Mouse (Mus musculus) kidney, postnatal 0 days (tissue): ENCODE data around the gene Mrpl52. TPM values are rescaled to one million over a fixed set of nuclear protein-coding genes. Genes with fewer than 3 reads are reported as not detected.

ENCODE experiments used
- ATAC-seq: fragments of 200-750 bp; cut with Nextera tagmentation; replicated peaks from 2 replicates; pipeline ENCODE4 v1.8.0; 2017; ENCODE audit warnings: low read depth, moderate number of reproducible peaks, moderate TSS enrichment, moderate library complexity; ENCODE audit not compliant: low FRiP score
- DNase-seq: peaks from one replicate; pipeline ENCODE4 v3.0.0-alpha.2; 2016; ENCODE audit warnings: low spot score
- H3K27ac ChIP-seq: fragments of 300-500 bp; sonication (generic); 2 replicates; pipeline ENCODE4 v1.5.1; 2014; ENCODE audit warnings: mild to moderate bottlenecking
- H3K27me3 ChIP-seq: fragments of 300-500 bp; sonication (generic); 2 replicates; pipeline ENCODE4 v1.6.1; 2014; ENCODE audit warnings: low read length, mixed read lengths; ENCODE audit not compliant: insufficient read depth
- H3K36me3 ChIP-seq: fragments of 300-500 bp; sonication (generic); 2 replicates; pipeline ENCODE4 v1.6.1; 2014; ENCODE audit warnings: low read length, mixed read lengths; ENCODE audit not compliant: insufficient read depth
- H3K4me1 ChIP-seq: fragments of 300-500 bp; sonication (generic); replicated peaks from 2 replicates; pipeline ENCODE4 v1.6.1; 2014; ENCODE audit warnings: antibody characterized with exemption, low read length, mixed read lengths; ENCODE audit not compliant: insufficient read depth
- H3K4me2 ChIP-seq: fragments of 300-500 bp; sonication (generic); 2 replicates; pipeline ENCODE4 v1.6.1; 2014; ENCODE audit warnings: mild to moderate bottlenecking, low read length, moderate library complexity, mixed read lengths
- H3K4me3 ChIP-seq: fragments of 300-500 bp; sonication (generic); replicated peaks from 2 replicates; pipeline ENCODE4 v1.5.1; 2014; ENCODE audit warnings: low read depth, low read length
- H3K9ac ChIP-seq: fragments of 300-500 bp; sonication (generic); 2 replicates; pipeline ENCODE4 v1.6.1; 2014; ENCODE audit warnings: low read depth, low read length
- H3K9me3 ChIP-seq: fragments of 300-500 bp; sonication (generic); replicated peaks from 2 replicates; pipeline ENCODE4 v1.6.1; 2016; ENCODE audit warnings: low read length, inconsistent platforms, mixed read lengths
- CTCF ChIP-seq: IDR thresholded peaks from 2 replicates; pipeline ENCODE4 v1.5.1; 2016; ENCODE audit warnings: antibody characterized with exemption, low read depth, mild to moderate bottlenecking, moderate library complexity
- WGBS: fragments of 180-500 bp; shearing (Covaris S2); extraction: QIAGEN DNeasy Blood & Tissue Kit; methylation state at CpG from one replicate; pipeline ENCODE4 v1.1.7; 2014; 5-methylcytosine and 5-hydroxymethylcytosine counted together
- polyA plus RNA-seq: library from polyadenylated mRNA; unstranded; fragments of >200 nt; fragmentation: Nextera tagmentation; extraction: Ambion mirVana; gene quantifications from 2 replicates; pipeline ENCODE4 v1.2.1, GENCODE M21; 2015

Mrpl52 gene
- polyA plus RNA-seq, 1 experiment from 2014 or later: 408 TPM

- ATAC-seq (peak; percentile 17; the same call in 1 of the 2 replicates), DNase-seq (no peak)
- Histone ChIP-seq H3K4me3 (peak overlapping the region; percentile 80), H3K27ac (peak overlapping the region; percentile 93), H3K4me2 (peak overlapping the region; percentile 73), H3K9me3 (no peaks in the 10 kb centered on the region), H3K36me3 (peaks cover 17% of the 10 kb centered on the region), H3K4me1 (0 out of 2 replicates have a peak, but pooled peaks cover 3% of the 10 kb centered on the region), H3K27me3 (no peaks in the 10 kb centered on the region), H3K9ac (peak overlapping the region; percentile 85)
- TF ChIP-seq CTCF: no peak
- 13% methylated on average over 12 of the region's 12 CpGs for WGBS
Observed at GRCm38 (mm10) chr14:54463108-54463958, 36.6 kb downstream of the Mrpl52 start.

DNA sequence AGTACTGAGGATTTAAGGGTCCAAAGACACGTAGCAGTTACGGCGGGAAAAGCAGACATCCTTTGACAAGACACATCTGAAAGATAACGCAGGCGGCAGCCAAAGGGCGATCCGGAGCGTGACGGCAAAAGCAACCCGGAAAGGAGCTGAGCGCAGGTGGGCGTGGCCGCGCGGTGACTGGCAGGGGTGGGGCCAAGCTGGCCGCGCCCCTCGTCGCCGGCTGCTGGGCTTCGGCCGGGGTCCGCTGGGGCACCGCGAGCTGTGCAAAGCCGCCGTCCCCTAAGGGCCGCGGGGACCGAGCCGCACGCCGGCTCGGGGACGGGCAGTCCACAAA, 37.2 kb downstream of the Mrpl52 start, which contains the start of gene Lrp10:
TSS of gene Lrp10 (plus strand) at position 179 of the 334 bp plus-strand sequence.
- peak within 1 kb of the TSS; percentile 80 for H3K4me3 ChIP-seq
- TF ChIP-seq CTCF: no peak

DNA sequence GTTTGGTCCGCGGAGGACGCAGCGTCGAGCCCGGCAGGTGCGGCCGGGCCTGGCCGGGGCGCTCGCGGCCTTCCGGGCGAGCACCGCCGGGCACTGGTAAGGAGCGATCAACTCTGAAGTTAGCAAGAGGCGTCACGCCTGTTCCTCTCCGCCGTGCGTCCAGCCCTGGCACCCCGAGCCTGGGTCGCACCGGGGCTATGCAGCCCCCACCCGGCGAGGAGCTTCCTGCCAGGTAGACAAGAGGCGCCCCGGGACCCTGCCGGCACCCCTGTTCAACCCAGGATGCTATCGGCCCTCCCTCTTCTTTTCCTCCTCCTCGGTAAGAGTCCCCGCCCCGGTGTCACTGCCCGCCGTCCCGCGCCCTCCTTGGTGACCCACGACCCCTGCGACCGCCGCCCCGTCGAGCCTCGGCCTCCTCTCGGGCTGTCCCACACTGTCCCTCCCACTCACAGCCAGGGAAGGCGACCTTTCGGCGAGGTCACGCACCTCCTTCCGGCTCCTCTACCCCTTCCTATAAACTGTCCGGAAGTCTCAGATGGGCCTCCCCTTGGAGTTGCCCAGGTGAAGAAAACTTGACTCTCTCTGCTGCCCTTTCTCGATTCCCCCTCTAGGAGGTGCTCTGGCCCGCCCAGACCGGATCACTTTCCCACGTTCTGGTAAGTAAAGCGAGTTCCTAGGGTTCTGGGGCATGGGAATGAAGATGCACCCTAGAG, 37.7 kb downstream of the Mrpl52 start:
- H3K4me1 ChIP-seq: 0 out of 2 replicates have a peak, but pooled peaks cover 3% of the 10 kb centered on the region
- WGBS: 1% methylated on average over 50 of the region's 57 CpGs
- no peaks in the 10 kb centered on the region for H3K9me3 ChIP-seq
- peak overlapping the region; percentile 85 for H3K9ac ChIP-seq
- H3K36me3 ChIP-seq: peaks cover 27% of the 10 kb centered on the region
- H3K27me3 ChIP-seq: no peaks in the 10 kb centered on the region
- H3K4me3 ChIP-seq: peak overlapping the region; percentile 80
- ATAC-seq (peak; percentile 88), DNase-seq (peak; percentile 91)
- H3K4me2 ChIP-seq: peak overlapping the region; percentile 73
- H3K27ac ChIP-seq: peak overlapping the region; percentile 93
- TF ChIP-seq CTCF: peak; percentile 81

More for the DNA sequence above, 37.2 kb downstream of the Mrpl52 start, which contains the start of gene Lrp10:
- Histone ChIP-seq H3K4me2 (peak within 1 kb of the TSS; percentile 73), H3K27ac (peak within 1 kb of the TSS; percentile 93), H3K36me3 (peaks cover 23% of the 10 kb centered on the region), H3K9me3 (no peaks in the 10 kb centered on the region), H3K27me3 (no peaks in the 10 kb centered on the region), H3K9ac (peak within 1 kb of the TSS; percentile 85), H3K4me1 (0 out of 2 replicates have a peak, but pooled peaks cover 3% of the 10 kb centered on the region)
- DNase-seq: peak; percentile 95
- WGBS: 0% methylated on average over 24 of the region's 35 CpGs
- peak; percentile 89 for ATAC-seq

DNA sequence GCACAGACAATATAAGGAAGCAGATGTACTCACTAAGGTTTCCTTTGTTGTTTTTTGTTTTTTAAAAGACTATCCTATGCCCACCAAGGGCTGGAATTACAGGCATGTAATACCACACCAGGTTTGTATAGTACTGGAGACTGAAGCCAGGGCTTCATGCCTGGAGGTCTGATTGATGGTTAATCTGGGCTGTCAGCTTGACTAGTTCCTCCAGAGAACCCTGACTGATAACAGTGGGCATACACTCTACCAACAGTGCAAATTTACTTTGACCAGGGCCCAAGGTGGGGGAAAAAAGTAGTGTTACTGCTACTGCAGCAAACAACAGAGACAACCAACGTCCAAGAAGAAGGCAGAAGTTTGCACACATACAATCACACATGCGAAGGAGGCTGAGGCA, 44.8 kb downstream of the Mrpl52 start:
- Histone ChIP-seq H3K27me3 (no peaks in the 10 kb centered on the region), H3K4me1 (no peaks in the 10 kb centered on the region; the same call in 1 of the 2 replicates), H3K27ac (no peak overlapping the region), H3K9ac (no peak overlapping the region), H3K4me3 (no peak overlapping the region), H3K9me3 (no peaks in the 10 kb centered on the region), H3K4me2 (no peak overlapping the region), H3K36me3 (peaks cover 35% of the 10 kb centered on the region)
- no peak for DNase-seq
- no peak for TF ChIP-seq CTCF
- WGBS: 89% methylated on average over 2 of the region's 2 CpGs
- no peak for ATAC-seq

GRCm38 (mm10) chr14:54472671-54473070, 46.0 kb downstream of the Mrpl52 start:
- Histone ChIP-seq H3K27ac (no peak overlapping the region), H3K9me3 (no peaks in the 10 kb centered on the region), H3K9ac (no peak overlapping the region), H3K4me1 (no peaks in the 10 kb centered on the region; the same call in 1 of the 2 replicates), H3K27me3 (no peaks in the 10 kb centered on the region), H3K4me2 (no peak overlapping the region), H3K4me3 (no peak overlapping the region), H3K36me3 (peaks cover 26% of the 10 kb centered on the region)
- no peak for TF ChIP-seq CTCF
- 68% methylated on average over 5 of the region's 5 CpGs for WGBS
- no peak for ATAC-seq
- DNase-seq: no peak

- H3K4me3 ChIP-seq: no peak overlapping the region
- no peak overlapping the region for H3K4me2 ChIP-seq
- H3K4me1 ChIP-seq: peaks cover 4% of the 10 kb centered on the region; the same call in 1 of the 2 replicates
- no peak overlapping the region for H3K9ac ChIP-seq
- ATAC-seq: no peak
- H3K36me3 ChIP-seq: peaks cover 6% of the 10 kb centered on the region; the same call in 1 of the 2 replicates
- H3K27ac ChIP-seq: no peak overlapping the region
- H3K27me3 ChIP-seq: no peaks in the 10 kb centered on the region
- H3K9me3 ChIP-seq: no peaks in the 10 kb centered on the region
- 82% methylated on average over 5 of the region's 5 CpGs for WGBS
- no peak for DNase-seq
- no peak for TF ChIP-seq CTCF
Observed at GRCm38 (mm10) chr14:54474744-54475143, 48.0 kb downstream of the Mrpl52 start.
